Mouse (Mus musculus) CH12.LX (cell line): Measurements from ENCODE around the gene Esyt2. TPM values are rescaled to one million over a fixed set of nuclear protein-coding genes. Genes with fewer than 3 reads are reported as not detected.

Source experiments
- DNase-seq: peaks from one replicate; pipeline ENCODE4 v3.0.0-alpha.2; 2013; ENCODE audit errors: extremely low read depth
- H3K27ac ChIP-seq: 2 replicates; pipeline ENCODE4 v1.5.1; 2012; ENCODE audit warnings: low read depth, mild to moderate bottlenecking, control low read depth, moderate library complexity; ENCODE audit not compliant: insufficient read depth
- H3K27me3 ChIP-seq: replicated peaks from 2 replicates; pipeline ENCODE3; 2012; ENCODE audit warnings: inconsistent platforms
- H3K36me3 ChIP-seq, 2 experiments: replicated peaks in 1 of 2; 2 replicates each; pipeline versions ENCODE3 to v1.6.1; 2012; ENCODE audit warnings: inconsistent platforms in 1 of 2, low read length in 1 of 2, mild to moderate bottlenecking in 1 of 2, mixed read lengths in 1 of 2, moderate library complexity in 1 of 2; ENCODE audit not compliant: control insufficient read depth in 1 of 2, insufficient read depth in 1 of 2
- H3K4me1 ChIP-seq, 2 experiments: 2 replicates each; pipeline ENCODE4 v1.6.1; 2012; ENCODE audit warnings: inconsistent platforms in 1 of 2, moderate library complexity in 1 of 2; ENCODE audit not compliant: insufficient read depth in 2 of 2, control insufficient read depth in 1 of 2
- H3K4me2 ChIP-seq: 2 replicates; pipeline ENCODE4 v1.6.1; 2012; ENCODE audit warnings: low read depth, mild to moderate bottlenecking, control low read depth; ENCODE audit not compliant: poor library complexity, insufficient read depth, severe bottlenecking
- H3K4me3 ChIP-seq, 3 experiments: fragments of 150-350 bp in 1 of 3; sonication (generic) in 1 of 3; replicated peaks in 1 of 3; 2 replicates each; pipeline versions ENCODE3 to v1.5.1; 2011 to 2012; ENCODE audit warnings: low read depth in 2 of 3, low read length in 2 of 3, mild to moderate bottlenecking in 2 of 3, moderate library complexity in 2 of 3, control low read depth in 1 of 3, improper control_type of control experiment in 1 of 3, inconsistent platforms in 1 of 3, mixed read lengths in 1 of 3; ENCODE audit not compliant: poor library complexity in 1 of 3
- H3K79me2 ChIP-seq: replicated peaks from 2 replicates; pipeline ENCODE4 v1.6.1; 2012; ENCODE audit warnings: mild to moderate bottlenecking, moderate library complexity; ENCODE audit not compliant: control insufficient read depth, poor library complexity, insufficient read depth, severe bottlenecking; ENCODE audit errors: extremely low read depth
- H3K9ac ChIP-seq: 2 replicates; pipeline ENCODE4 v1.6.1; 2012; ENCODE audit warnings: low read depth, mild to moderate bottlenecking, control low read depth, moderate library complexity; ENCODE audit not compliant: insufficient read depth
- H3K9me3 ChIP-seq: replicated peaks from 2 replicates; pipeline ENCODE3; 2012; ENCODE audit warnings: low read length, inconsistent platforms, mixed read lengths
- BHLHE40 ChIP-seq: IDR thresholded peaks from 2 replicates; pipeline ENCODE4 v1.6.1; 2011; ENCODE audit warnings: mild to moderate bottlenecking, low read depth, low read length, improper control_type of control experiment
- CHD1 ChIP-seq: IDR thresholded peaks from 2 replicates; pipeline ENCODE4 v1.6.1; 2012; ENCODE audit warnings: low read depth, low read length, improper control_type of control experiment, inconsistent platforms
- CHD2 ChIP-seq: IDR thresholded peaks from 2 replicates; pipeline ENCODE4 v1.6.1; 2011; ENCODE audit warnings: low read length, improper control_type of control experiment
- CTCF ChIP-seq, 2 experiments: IDR thresholded peaks in 1 of 2; conservative IDR thresholded peaks in 1 of 2; 2 replicates each; pipeline ENCODE4 v1.5.1; 2011 to 2012; ENCODE audit warnings: low read depth in 2 of 2, low read length in 2 of 2, improper control_type of control experiment in 1 of 2, inconsistent platforms in 1 of 2, mild to moderate bottlenecking in 1 of 2, moderate library complexity in 1 of 2
- E2F4 ChIP-seq: IDR thresholded peaks from 2 replicates; pipeline ENCODE4 v1.6.1; 2011; ENCODE audit warnings: low read depth, low read length, improper control_type of control experiment; ENCODE audit not compliant: insufficient replicate concordance
- ELF1 ChIP-seq: IDR thresholded peaks from 2 replicates; pipeline ENCODE4 v1.6.1; 2014; ENCODE audit warnings: low read depth, mild to moderate bottlenecking, inconsistent platforms, low read length, improper control_type of control experiment
- EP300 ChIP-seq: IDR thresholded peaks from 2 replicates; pipeline ENCODE4 v1.6.1; 2011; ENCODE audit warnings: low read length, improper control_type of control experiment
- ETS1 ChIP-seq: conservative IDR thresholded peaks from 2 replicates; pipeline ENCODE4 v1.6.1; 2012; ENCODE audit warnings: low read depth, mild to moderate bottlenecking, inconsistent platforms, low read length, improper control_type of control experiment, moderate library complexity
- GABPA ChIP-seq: IDR thresholded peaks from 2 replicates; pipeline ENCODE4 v1.6.1; 2012; ENCODE audit warnings: low read depth, low read length, improper control_type of control experiment, inconsistent platforms; ENCODE audit not compliant: insufficient replicate concordance
- HCFC1 ChIP-seq: IDR thresholded peaks from 2 replicates; pipeline ENCODE4 v1.6.1; 2012; ENCODE audit warnings: low read depth, mild to moderate bottlenecking, inconsistent platforms, low read length, improper control_type of control experiment
- IRF4 ChIP-seq: IDR thresholded peaks from 2 replicates; pipeline ENCODE4 v1.6.1; 2014; ENCODE audit warnings: low read depth, mild to moderate bottlenecking, inconsistent platforms, low read length, improper control_type of control experiment
- JUN ChIP-seq: IDR thresholded peaks from 2 replicates; pipeline ENCODE4 v1.6.1; 2011; ENCODE audit warnings: low read depth, mild to moderate bottlenecking, low read length, improper control_type of control experiment, moderate library complexity; ENCODE audit not compliant: insufficient read depth
- JUND ChIP-seq: conservative IDR thresholded peaks from 2 replicates; pipeline ENCODE4 v1.6.1; 2011; ENCODE audit warnings: low read depth, low read length, improper control_type of control experiment
- KAT2A ChIP-seq: IDR thresholded peaks from 2 replicates; pipeline ENCODE4 v1.6.1; 2012; ENCODE audit warnings: low read length, improper control_type of control experiment, inconsistent platforms; ENCODE audit not compliant: insufficient replicate concordance
- MAFK ChIP-seq: IDR thresholded peaks from 2 replicates; pipeline ENCODE4 v1.6.1; 2011; ENCODE audit warnings: low read length, improper control_type of control experiment; ENCODE audit not compliant: insufficient replicate concordance
- MAX ChIP-seq: IDR thresholded peaks from 2 replicates; pipeline ENCODE4 v1.6.1; 2011; ENCODE audit warnings: low read length, improper control_type of control experiment
- MAZ ChIP-seq: IDR thresholded peaks from 2 replicates; pipeline ENCODE4 v1.6.1; 2012; ENCODE audit warnings: low read depth, mild to moderate bottlenecking, inconsistent platforms, low read length, improper control_type of control experiment, moderate library complexity
- MEF2A ChIP-seq: IDR thresholded peaks from 2 replicates; pipeline ENCODE4 v1.6.1; 2014; ENCODE audit warnings: low read depth, mild to moderate bottlenecking, inconsistent platforms, low read length, improper control_type of control experiment, borderline replicate concordance
- MXI1 ChIP-seq: IDR thresholded peaks from 2 replicates; pipeline ENCODE4 v1.6.1; 2011; ENCODE audit warnings: mild to moderate bottlenecking, low read depth, low read length, improper control_type of control experiment
- MYC ChIP-seq: IDR thresholded peaks from 2 replicates; pipeline ENCODE4 v1.6.1; 2011; ENCODE audit warnings: low read depth, mild to moderate bottlenecking, improper control_type of control experiment, low read length
- NELFE ChIP-seq: IDR thresholded peaks from 2 replicates; pipeline ENCODE4 v1.6.1; 2011; ENCODE audit warnings: low read depth, low read length, improper control_type of control experiment
- NRF1 ChIP-seq: IDR thresholded peaks from 2 replicates; pipeline ENCODE4 v1.6.1; 2014; ENCODE audit warnings: low read depth, mild to moderate bottlenecking, inconsistent platforms, low read length, improper control_type of control experiment, moderate library complexity
- PAX5 ChIP-seq: IDR thresholded peaks from 2 replicates; pipeline ENCODE4 v1.6.1; 2012; ENCODE audit warnings: low read length, inconsistent platforms, mixed read lengths
- POLR2A ChIP-seq: IDR thresholded peaks from 2 replicates; pipeline ENCODE4 v1.6.1; 2011; ENCODE audit warnings: low read depth, mild to moderate bottlenecking, improper control_type of control experiment, low read length
- POLR2AphosphoS2 ChIP-seq: IDR thresholded peaks from 2 replicates; pipeline ENCODE4 v1.6.1; 2011; ENCODE audit warnings: low read depth, low read length, improper control_type of control experiment
- RAD21 ChIP-seq: IDR thresholded peaks from 2 replicates; pipeline ENCODE4 v1.6.1; 2011; ENCODE audit warnings: low read depth, mild to moderate bottlenecking, low read length, improper control_type of control experiment, moderate library complexity
- RCOR1 ChIP-seq: conservative IDR thresholded peaks from 2 replicates; pipeline ENCODE4 v1.6.1; 2012; ENCODE audit warnings: low read depth, mild to moderate bottlenecking, inconsistent platforms, low read length, improper control_type of control experiment
- SIN3A ChIP-seq: IDR thresholded peaks from 2 replicates; pipeline ENCODE4 v1.6.1; 2012; ENCODE audit warnings: low read length, improper control_type of control experiment, inconsistent platforms
- SMC3 ChIP-seq: IDR thresholded peaks from 2 replicates; pipeline ENCODE4 v1.6.1; 2011; ENCODE audit warnings: low read depth, low read length, improper control_type of control experiment
- TBP ChIP-seq: conservative IDR thresholded peaks from 2 replicates; pipeline ENCODE4 v1.6.1; 2011; ENCODE audit warnings: low read depth, low read length, improper control_type of control experiment
- TCF12 ChIP-seq: IDR thresholded peaks from 2 replicates; pipeline ENCODE4 v1.6.1; 2014; ENCODE audit warnings: low read depth, mild to moderate bottlenecking, inconsistent platforms, low read length, improper control_type of control experiment
- UBTF ChIP-seq: IDR thresholded peaks from 2 replicates; pipeline ENCODE4 v1.6.1; 2012; ENCODE audit warnings: low read depth, mild to moderate bottlenecking, inconsistent platforms, low read length, improper control_type of control experiment, moderate library complexity
- USF1 ChIP-seq: IDR thresholded peaks from 2 replicates; pipeline ENCODE4 v1.6.1; 2014; ENCODE audit warnings: low read depth, mild to moderate bottlenecking, inconsistent platforms, low read length, improper control_type of control experiment
- USF2 ChIP-seq: conservative IDR thresholded peaks from 2 replicates; pipeline ENCODE4 v1.6.1; 2011; ENCODE audit warnings: low read depth, low read length, improper control_type of control experiment
- ZC3H11A ChIP-seq: IDR thresholded peaks from 2 replicates; pipeline ENCODE4 v1.6.1; 2012; ENCODE audit warnings: low read depth, mild to moderate bottlenecking, inconsistent platforms, low read length, improper control_type of control experiment
- ZKSCAN1 ChIP-seq: IDR thresholded peaks from 2 replicates; pipeline ENCODE4 v1.6.1; 2012; ENCODE audit warnings: low read depth, inconsistent platforms, low read length, improper control_type of control experiment, borderline replicate concordance
- ZMIZ1 ChIP-seq: IDR thresholded peaks from 2 replicates; pipeline ENCODE4 v1.6.1; 2012; ENCODE audit warnings: low read depth, mild to moderate bottlenecking, inconsistent platforms, low read length, improper control_type of control experiment
- ZNF384 ChIP-seq: IDR thresholded peaks from 2 replicates; pipeline ENCODE4 v1.6.1; 2012; ENCODE audit warnings: low read depth, low read length, improper control_type of control experiment, inconsistent platforms
- dilution Hi-C: fragments of 300-500 bp; cut with MboI; formaldehyde crosslinking; loops from 2 replicates; pipeline ENCODE4 v1.14.3; 2020; ENCODE audit warnings: low sequenced_read_pairs; ENCODE audit not compliant: extremely low pct_unique_long_range_greater_than_20kb, extremely low pct_ligation_motif_present
- in situ Hi-C: fragments of 300-500 bp; cut with MboI; formaldehyde crosslinking; loops from 3 replicates; pipeline ENCODE4 v1.14.3; 2019; ENCODE audit warnings: low sequenced_read_pairs, low pct_ligation_motif_present, low pct_unique_long_range_greater_than_20kb, mixed read lengths
- polyA plus RNA-seq: library from polyadenylated mRNA; unstranded; fragments of >175 nt; gene quantifications from 2 replicates; pipeline ENCODE4 v1.2.1, GENCODE M21; 2012; ENCODE audit warnings: low read depth; ENCODE audit not compliant: insufficient read length
- total RNA-seq, 2 experiments: library from RNA; depleted of rRNA; stranded (reverse); fragments of 300-350 nt in 1 of 2; fragments of >200 nt in 1 of 2; gene quantifications; 2 replicates each; pipeline ENCODE4 v1.2.3; 2012 to 2014

Esyt2 gene
- total and polyA plus RNA-seq, 3 experiments = 6.9 to 12.8 (median 8.2) TPM

DNA sequence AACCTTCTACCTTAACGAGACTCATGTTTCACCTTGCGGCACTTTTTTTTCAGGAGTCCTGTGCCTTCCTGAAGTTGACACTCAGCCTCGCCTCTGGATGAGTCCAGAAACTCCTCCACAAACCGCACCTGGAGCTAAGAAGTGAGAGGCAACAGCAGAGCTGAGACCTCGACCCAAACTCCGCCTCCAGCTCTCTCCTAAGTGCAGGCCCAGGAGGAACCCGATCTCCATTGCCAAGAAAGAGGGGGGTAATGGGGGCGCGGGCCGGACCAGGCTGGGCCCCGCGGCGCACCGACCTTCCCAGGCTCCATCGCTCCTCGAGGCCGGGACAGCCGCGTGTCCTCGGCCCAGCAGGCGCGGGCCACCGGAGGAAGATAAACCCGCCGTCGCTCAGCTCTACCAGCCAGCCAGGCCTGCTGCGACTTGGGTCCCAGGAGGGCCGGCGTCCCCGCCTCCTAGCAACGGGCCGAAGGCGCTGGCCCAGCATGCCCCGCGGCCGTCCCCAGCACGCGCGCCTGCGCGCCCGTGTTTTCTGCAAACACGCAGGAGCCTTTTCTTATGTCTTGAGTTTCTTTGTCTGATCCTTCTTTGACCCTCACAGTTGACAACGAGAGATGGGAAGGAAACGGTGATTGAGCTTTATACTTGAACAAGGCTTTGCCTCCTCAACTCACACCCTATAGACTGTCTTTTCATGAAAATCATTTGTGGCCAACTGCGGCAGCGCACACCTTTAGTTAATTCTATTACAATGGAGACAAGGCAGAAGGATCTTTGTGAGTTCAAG is 18.2 kb upstream of the Esyt2 start, which contains the start of gene Wdr60:
Gene Wdr60, minus strand, starts transcription at position 468 of the 787 bp plus-strand sequence.
- in situ Hi-C loops (loop anchor here (25.0 kb wide), 1 partner anchor 325 kb away; no protein-coding TSS in a partner anchor), dilution Hi-C loops (no loop called here)
- no peaks in the 10 kb centered on the region for H3K9me3 ChIP-seq
- no peaks in the 10 kb centered on the region for H3K79me2 ChIP-seq
- peaks cover 2% of the 10 kb centered on the region for H3K27me3 ChIP-seq
- H3K9ac ChIP-seq = peak within 1 kb of the TSS; percentile 85
- peak; percentile 77 for DNase-seq
- TF ChIP-seq BHLHE40 = peak; percentile 44; the same call in 1 of the 2 replicates
- TF ChIP-seq UBTF = peak; percentile 78; the same call in 1 of the 2 replicates
- peak; percentile 97 for TF ChIP-seq MXI1
- TF ChIP-seq ZC3H11A = no peak
- TF ChIP-seq ZMIZ1 = peak; percentile 55; the same call in 1 of the 2 replicates
- TF ChIP-seq MAX = peak; percentile 56; the same call in 1 of the 2 replicates
- 0 out of 4 replicates have a peak, but pooled peaks of 1 of the 2 experiments have one; percentile 0 for TF ChIP-seq CTCF (conservative IDR thresholded peaks at IDR 0.05 in 1 of 2, IDR thresholded peaks at IDR 0.05 in 1 of 2; ENCODE audit: low read depth in 2 of 2, low read length in 2 of 2)
- TF ChIP-seq ZNF384 = no peak
- TF ChIP-seq JUND = no peak
- peak; percentile 71 for TF ChIP-seq HCFC1
- peak; percentile 94 for TF ChIP-seq NRF1
- TF ChIP-seq SIN3A = peak; percentile 97
- no peak for TF ChIP-seq IRF4
- TF ChIP-seq USF2 = no peak
- no peak for TF ChIP-seq PAX5
- TF ChIP-seq ELF1 = peak; percentile 9; the same call in 1 of the 2 replicates
- no peak for TF ChIP-seq ETS1
- TF ChIP-seq MYC = peak; percentile 62; the same call in 1 of the 2 replicates
- TF ChIP-seq TBP = 0 out of 2 replicates have a peak, but pooled peaks have one; percentile 67
- no peak for TF ChIP-seq CHD2
- TF ChIP-seq KAT2A = 0 out of 2 replicates have a peak, but pooled peaks have one; percentile 12
- no peak for TF ChIP-seq MAZ
- peak; percentile 94 for TF ChIP-seq NELFE
- no peak; the same call in 1 of the 2 replicates for TF ChIP-seq RCOR1
- TF ChIP-seq EP300 = no peak
- TF ChIP-seq USF1 = no peak
- TF ChIP-seq CHD1 = no peak
- TF ChIP-seq POLR2A = peak; percentile 90
- TF ChIP-seq MEF2A = peak; percentile 36; the same call in 1 of the 2 replicates
- peak; percentile 58 for TF ChIP-seq TCF12
- no peak for TF ChIP-seq MAFK
- TF ChIP-seq ZKSCAN1 = no peak
- TF ChIP-seq RAD21 = no peak
- TF ChIP-seq POLR2AphosphoS2 = peak; percentile 81; the same call in 1 of the 2 replicates
- TF ChIP-seq SMC3 = no peak; the same call in 1 of the 2 replicates
- TF ChIP-seq E2F4 = no peak
- TF ChIP-seq GABPA = no peak
- TF ChIP-seq JUN = no peak
- TF ChIP-seq, all 38 proteins: peak for 18
- no peaks in the 10 kb centered on the region for H3K36me3 ChIP-seq
- H3K4me1 ChIP-seq = peaks cover 0 to 6% of the 10 kb centered on the region in 2 experiments; a peak in 2 of 4 replicates
- H3K4me3 ChIP-seq = peak within 1 kb of the TSS; percentile 52 to 71 (median 61)
- no peak within 1 kb of the TSS for H3K27ac ChIP-seq
- H3K4me2 ChIP-seq = peak within 1 kb of the TSS; percentile 91
